Mouse (Mus musculus) olfactory bulb, adult 2 months (tissue): Measurements from ENCODE around the gene Dhh.

Experiments used
- CTCF ChIP-seq: fragments of 200-500 bp; IDR thresholded peaks from 2 replicates; pipeline ENCODE4 v1.5.1; 2012; ENCODE audit warnings: low read depth, mild to moderate bottlenecking, low read length, moderate library complexity; ENCODE audit not compliant: insufficient read depth
- POLR2A ChIP-seq: fragments of 200-500 bp; IDR thresholded peaks from 2 replicates; pipeline ENCODE4 v1.6.1; 2012; ENCODE audit warnings: mild to moderate bottlenecking, low read depth, low read length, moderate library complexity; ENCODE audit not compliant: insufficient read depth

DNA sequence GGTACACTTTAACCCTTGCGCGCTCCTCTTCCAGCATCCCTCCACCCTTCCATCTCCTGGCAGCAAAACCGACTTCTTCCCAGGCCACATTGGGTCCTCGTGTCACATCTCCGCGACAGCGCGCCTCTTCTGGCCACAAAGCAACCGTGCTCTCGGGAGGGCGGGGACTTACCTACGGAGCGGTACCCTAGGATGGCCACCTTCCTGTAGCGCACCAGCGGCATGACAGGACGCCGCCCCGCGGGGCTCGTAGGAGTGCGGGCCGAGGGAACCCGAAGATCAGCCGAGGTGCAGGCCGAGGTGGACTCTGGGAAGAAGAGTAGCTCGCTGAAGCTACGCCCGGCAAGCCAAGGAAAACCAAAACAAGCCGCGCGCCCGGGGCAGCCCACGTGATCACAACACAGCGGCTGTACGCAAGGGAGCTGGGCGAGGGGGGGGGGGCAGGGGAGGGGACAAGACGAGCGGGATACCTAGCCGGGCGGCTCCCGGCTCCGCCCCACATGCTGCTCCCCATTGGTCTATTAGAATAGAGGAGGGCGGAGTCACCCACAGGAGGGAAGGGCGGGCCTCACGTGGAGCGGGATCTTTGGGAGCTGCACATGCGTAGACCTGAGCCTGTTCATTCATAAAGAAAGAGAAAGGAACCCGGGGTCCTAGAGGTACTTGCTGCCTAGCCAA, 17.2 kb downstream of the Dhh start:
- peak; percentile 6; the same call in 1 of the 2 replicates for TF ChIP-seq CTCF
- no peak for TF ChIP-seq POLR2A
